Mouse (Mus musculus): ENCODE measurements around the gene Gm10662. TPM values are rescaled to one million over a fixed set of nuclear protein-coding genes. Genes with fewer than 3 reads are reported as not detected.

Gene Gm10662
- polyA plus RNA-seq (2015; fragmentation: Nextera tagmentation; extraction: Ambion mirVana) = not detected in 2 replicates

GRCm38 (mm10) chr7:23144380-23144779 lies at the start of gene Gm10662:
TSS of gene Gm10662 (minus strand) at chr7:23144480.

Other genes with a start within 250 kb of the Gm10662 start
- not detected in 2 replicates for gene Gm4214, start 159.8 kb downstream of the Gm10662 start, polyA plus RNA-seq (2015; fragmentation: Nextera tagmentation; extraction: Ambion mirVana)
- gene Gm4216, start 124.6 kb downstream of the Gm10662 start, polyA plus RNA-seq (2015; fragmentation: Nextera tagmentation; extraction: Ambion mirVana) = not detected in 2 replicates
- not detected in 2 replicates for gene Vmn1r163, start 88.9 kb downstream of the Gm10662 start, polyA plus RNA-seq (2015; fragmentation: Nextera tagmentation; extraction: Ambion mirVana)
- gene Gm8720, start 77.0 kb downstream of the Gm10662 start, polyA plus RNA-seq (2015; fragmentation: Nextera tagmentation; extraction: Ambion mirVana) = not detected in 2 replicates
- not detected in 2 replicates for gene Vmn1r165, start 72.9 kb upstream of the Gm10662 start, polyA plus RNA-seq (2015; fragmentation: Nextera tagmentation; extraction: Ambion mirVana)
- gene Vmn1r166, start 107.2 kb upstream of the Gm10662 start, polyA plus RNA-seq (2015; fragmentation: Nextera tagmentation; extraction: Ambion mirVana) = not detected in 2 replicates
- not detected in 2 replicates for gene Gm6902, start 134.4 kb upstream of the Gm10662 start, polyA plus RNA-seq (2015; fragmentation: Nextera tagmentation; extraction: Ambion mirVana)
- not detected in 2 replicates for gene Nlrp4e, start 156.7 kb upstream of the Gm10662 start, polyA plus RNA-seq (2015; fragmentation: Nextera tagmentation; extraction: Ambion mirVana)
- gene Nlrp5, start 241.4 kb upstream of the Gm10662 start, polyA plus RNA-seq (2015; fragmentation: Nextera tagmentation; extraction: Ambion mirVana) = not detected in 2 replicates